Mouse (Mus musculus) liver, embryonic 13.5 days (tissue): ENCODE data around the gene Clec12a. TPM values are rescaled to one million over a fixed set of nuclear protein-coding genes. Genes with fewer than 3 reads are reported as not detected.

Experiments used
- ATAC-seq: fragments of 200-750 bp; cut with Nextera tagmentation; 2 replicates; pipeline ENCODE4 v1.8.0; 2017; ENCODE audit warnings: low read depth, mild to moderate bottlenecking, moderate number of reproducible peaks, moderate library complexity
- DNase-seq: peaks from one replicate; pipeline ENCODE4 v3.0.0; 2022
- H3K27ac ChIP-seq: fragments of 300-500 bp; sonication (generic); 2 replicates; pipeline ENCODE4 v1.5.1; 2015; ENCODE audit warnings: moderate library complexity, mild to moderate bottlenecking, inconsistent platforms
- H3K27me3 ChIP-seq: fragments of 300-500 bp; sonication (generic); 2 replicates; pipeline ENCODE4 v1.6.1; 2015; ENCODE audit warnings: mild to moderate bottlenecking, inconsistent platforms
- H3K36me3 ChIP-seq: fragments of 300-500 bp; sonication (generic); 2 replicates; pipeline ENCODE4 v1.6.1; 2015; ENCODE audit warnings: mild to moderate bottlenecking, inconsistent platforms
- H3K4me1 ChIP-seq: fragments of 300-500 bp; sonication (generic); replicated peaks from 2 replicates; pipeline ENCODE4 v1.6.1; 2015; ENCODE audit warnings: inconsistent platforms
- H3K4me2 ChIP-seq: fragments of 300-500 bp; sonication (generic); 2 replicates; pipeline ENCODE4 v1.6.1; 2015; ENCODE audit warnings: inconsistent platforms, mild to moderate bottlenecking, moderate library complexity
- H3K4me3 ChIP-seq: fragments of 300-500 bp; sonication (generic); replicated peaks from 2 replicates; pipeline ENCODE4 v1.5.1; 2015; ENCODE audit warnings: mild to moderate bottlenecking, inconsistent platforms
- H3K9ac ChIP-seq: fragments of 300-500 bp; sonication (generic); 2 replicates; pipeline ENCODE4 v1.6.1; 2015; ENCODE audit warnings: mild to moderate bottlenecking, inconsistent platforms
- H3K9me3 ChIP-seq: fragments of 300-500 bp; sonication (generic); replicated peaks from 2 replicates; pipeline ENCODE4 v1.6.1; 2016; ENCODE audit warnings: inconsistent platforms
- WGBS: fragments of 180-500 bp; shearing (Covaris S2); methylation state at CpG from one replicate; pipeline ENCODE4 v1.1.7; 2015; ENCODE audit not compliant: insufficient replicate concordance; 5-methylcytosine and 5-hydroxymethylcytosine counted together
- polyA plus RNA-seq: library from polyadenylated mRNA; unstranded; fragments of >200 nt; fragmentation: Nextera tagmentation; extraction: Ambion mirVana; gene quantifications from 2 replicates; pipeline ENCODE4 v1.2.1, GENCODE M21; 2015

The Clec12a gene
- polyA plus RNA-seq, 1 experiment from 2014 or later: 5.7 TPM

- H3K9me3 ChIP-seq: no peaks in the 10 kb centered on the region
- H3K4me3 ChIP-seq: no peak overlapping the region
- H3K36me3 ChIP-seq: no peaks in the 10 kb centered on the region
- peak overlapping the region; percentile 57 for H3K27ac ChIP-seq
- no peak overlapping the region for H3K9ac ChIP-seq
- ATAC-seq (peak; percentile 55; the same call in 1 of the 2 replicates), DNase-seq (no peak)
- no peaks in the 10 kb centered on the region for H3K27me3 ChIP-seq
- no peaks in the 10 kb centered on the region for H3K4me1 ChIP-seq
- WGBS: 10% methylated on average over 2 of the region's 2 CpGs
- H3K4me2 ChIP-seq: no peak overlapping the region
Measured at GRCm38 (mm10) chr6:129407324-129407723, 64.8 kb downstream of the Clec12a start.

- WGBS: 69% methylated on average over 2 of the region's 2 CpGs
- Histone ChIP-seq H3K4me3 (no peak within 1 kb of the TSS), H3K4me1 (no peaks in the 10 kb centered on the region), H3K4me2 (no peak within 1 kb of the TSS), H3K27ac (peak within 1 kb of the TSS; percentile 57; the same call in 1 of the 2 replicates), H3K36me3 (no peaks in the 10 kb centered on the region), H3K9me3 (no peaks in the 10 kb centered on the region), H3K27me3 (no peaks in the 10 kb centered on the region), H3K9ac (no peak within 1 kb of the TSS)
- DNase-seq (no peak), ATAC-seq (no peak)
Measured at GRCm38 (mm10) chr6:129408562-129408961, 66.1 kb downstream of the Clec12a start, which contains the start of gene Clec9a. Gene Clec9a, plus strand, starts transcription at chr6:129408862.

- 64% methylated on average over 1 of the region's 1 CpGs for WGBS
- Histone ChIP-seq H3K36me3 (no peaks in the 10 kb centered on the region), H3K9me3 (no peaks in the 10 kb centered on the region), H3K4me3 (no peak overlapping the region), H3K9ac (no peak overlapping the region), H3K27me3 (no peaks in the 10 kb centered on the region), H3K4me1 (no peaks in the 10 kb centered on the region), H3K4me2 (no peak overlapping the region), H3K27ac (no peak overlapping the region)
- ATAC-seq (no peak), DNase-seq (no peak)
Measured at GRCm38 (mm10) chr6:129414177-129414576, 71.7 kb downstream of the Clec12a start.

Other genes starting within 250 kb of the Clec12a start
- not detected in 2 replicates for gene Clec2e, start 241.8 kb upstream of the Clec12a start, polyA plus RNA-seq
- 0.13 and 0.15 TPM in 2 replicates for gene Clec2d, start 162.1 kb upstream of the Clec12a start, polyA plus RNA-seq
- 0.91 and 1.2 TPM in 2 replicates for gene Cd69, start 67.3 kb upstream of the Clec12a start, polyA plus RNA-seq
- not detected in 2 replicates for gene 4922502D21Rik, start 10.9 kb upstream of the Clec12a start, polyA plus RNA-seq
- 0.09 TPM in 1 of 2 replicates, not detected in the other for gene Clec12b, start 43.2 kb downstream of the Clec12a start, polyA plus RNA-seq
- 27.1 and 31.4 TPM in 2 replicates for gene Clec1b, start 54.6 kb downstream of the Clec12a start, polyA plus RNA-seq
- gene Clec9a, start 66.2 kb downstream of the Clec12a start, polyA plus RNA-seq: 0.13 and 0.17 TPM in 2 replicates
- 0.19 and 0.37 TPM in 2 replicates for gene Clec1a, start 109.3 kb downstream of the Clec12a start, polyA plus RNA-seq
- 0.65 and 0.95 TPM in 2 replicates for gene Olr1, start 164.5 kb downstream of the Clec12a start, polyA plus RNA-seq
- gene Tmem52b, start 169.9 kb downstream of the Clec12a start, polyA plus RNA-seq: not detected in 2 replicates
- gene Gabarapl1, start 190.5 kb downstream of the Clec12a start, polyA plus RNA-seq: 35.4 and 38.3 TPM in 2 replicates
- gene Klre1, start 235.2 kb downstream of the Clec12a start, polyA plus RNA-seq: not detected in 2 replicates
- gene Klrd1, start 249.1 kb downstream of the Clec12a start, polyA plus RNA-seq: 0.27 and 0.48 TPM in 2 replicates